18 mouse cellular contexts compared by ENCODE assay signal in genomic region chr14:121416626-121417319, GRCm38 (mm10). TPM values are rescaled to one million over a fixed set of nuclear protein-coding genes. Genes with fewer than 3 reads are reported as not detected.
A peak's percentile ranks its signal among the peaks of the same experiment; 100 is the strongest.
DNase-seq lines count a peak whose midpoint lies in the region; ATAC-seq and TF ChIP-seq lines count a peak whose summit lies in the region.
"Had no signal": no experiment of that assay in that cellular context is flagged by ENCODE, and none has a peak within 500 bp of the region (broad histone marks: within the 10 kb centered on the region; RNA-seq: fewer than 3 reads in every experiment).

No protein-coding gene starts in this region.

- peaks cover 2% of the 10 kb centered on the region; the same call in 1 of the 2 replicates for H3K4me1 ChIP-seq in G1E (ENCODE audit: insufficient read depth, low read depth, low read length)
- H3K4me1 ChIP-seq in midbrain, embryonic 14.5 days (ENCODE audit: control insufficient read depth, insufficient read depth, low read length), result no peaks in the 10 kb centered on the region
- no peaks in the 10 kb centered on the region for H3K4me1 ChIP-seq in limb, embryonic 10.5 days
- H3K4me1 ChIP-seq: embryonic facial prominence, embryonic 15.5 days; heart, embryonic 12.5 days; limb, embryonic 13.5 days; midbrain, embryonic 13.5 days had no signal

- no peak for TF ChIP-seq CTCF in G1E (IDR thresholded peaks at IDR 0.05; ENCODE audit: low read depth, low read length)

- H3K4me2 ChIP-seq in myocyte (ENCODE audit: low read depth), result peak overlapping the region; percentile 51
- H3K4me2 ChIP-seq in midbrain, embryonic 14.5 days (ENCODE audit: low read length), result no peak overlapping the region
- H3K4me2 ChIP-seq: embryonic facial prominence, embryonic 15.5 days; heart, embryonic 12.5 days; hindbrain, embryonic 14.5 days; kidney, embryonic 15.5 days; limb, embryonic 13.5 days; liver, embryonic 13.5 days; lung, embryonic 14.5 days; midbrain, embryonic 13.5 days had no signal

- no peak overlapping the region for H3K9ac ChIP-seq in midbrain, embryonic 14.5 days (replicated peaks; ENCODE audit: low read length)
- H3K9ac ChIP-seq: embryonic facial prominence, embryonic 15.5 days; heart, embryonic 12.5 days; hindbrain, embryonic 14.5 days; kidney, embryonic 15.5 days; limb, embryonic 13.5 days; liver, embryonic 13.5 days; lung, embryonic 14.5 days; midbrain, embryonic 13.5 days had no signal

- H3ac ChIP-seq in myocyte (ENCODE audit: control insufficient read depth, insufficient read length), result no peak overlapping the region

- H3K79me2 ChIP-seq in myocyte (ENCODE audit: control insufficient read depth, insufficient read depth), result no peaks in the 10 kb centered on the region

- no peak overlapping the region for H3K27ac ChIP-seq in midbrain, embryonic 14.5 days (replicated peaks; ENCODE audit: low read depth, low read length)
- H3K27ac ChIP-seq in limb, embryonic 10.5 days, result no peak overlapping the region
- H3K27ac ChIP-seq: embryonic facial prominence, embryonic 15.5 days; gastrocnemius, adult 2 months; hindbrain, embryonic 14.5 days; kidney, embryonic 15.5 days; limb, embryonic 13.5 days; liver, embryonic 13.5 days; midbrain, embryonic 13.5 days had no signal

- DNase-seq in A20 (ENCODE audit: low read depth, low spot score) (peak; percentile 24), G1E (ENCODE audit: low spot score) (no peak)
- no peak for DNase-seq in cerebellum, adult 8-10 months
- DNase-seq in midbrain, embryonic 14.5 days, result no peak
- no peak for DNase-seq in limb, embryonic 10.5 days (ENCODE audit: low spot score)
- DNase-seq: cerebellum, postnatal 14 days; liver, embryonic 13.5 days; thymus, postnatal 4 days had no signal

- 92% methylated on average over 10 of the region's 12 CpGs for WGBS in midbrain, embryonic 14.5 days
- WGBS in limb, embryonic 10.5 days, result 90% methylated on average over 11 of the region's 12 CpGs

- H3K9me3 ChIP-seq in G1E (replicated peaks), result peaks cover 2% of the 10 kb centered on the region; the same call in 1 of the 2 replicates
- H3K9me3 ChIP-seq in midbrain, embryonic 14.5 days (ENCODE audit: control insufficient read depth, low read length), result 0 out of 2 replicates have a peak, but pooled peaks cover 4% of the 10 kb centered on the region
- no peaks in the 10 kb centered on the region for H3K9me3 ChIP-seq in limb, embryonic 10.5 days (replicated peaks)
- H3K9me3 ChIP-seq: embryonic facial prominence, embryonic 15.5 days; kidney, embryonic 15.5 days; liver, embryonic 13.5 days; midbrain, embryonic 13.5 days had no signal

- H3K27me3 ChIP-seq in G1E (ENCODE audit: insufficient read depth, low read length) (peaks cover 13% of the 10 kb centered on the region), myocyte (ENCODE audit: control insufficient read depth, insufficient read depth, insufficient read length) (no peaks in the 10 kb centered on the region)
- no peaks in the 10 kb centered on the region for H3K27me3 ChIP-seq in midbrain, embryonic 14.5 days (ENCODE audit: control insufficient read depth, insufficient read depth, low read length)
- H3K27me3 ChIP-seq in limb, embryonic 10.5 days (ENCODE audit: low read depth, poor library complexity, severe bottlenecking), result no peaks in the 10 kb centered on the region
- H3K27me3 ChIP-seq: embryonic facial prominence, embryonic 15.5 days; heart, embryonic 12.5 days; kidney, embryonic 15.5 days; limb, embryonic 13.5 days; liver, embryonic 13.5 days; midbrain, embryonic 13.5 days had no signal

- ATAC-seq in G1E (ENCODE audit: extremely low read depth, insufficient number of reproducible peaks, low FRiP score, poor library complexity, severe bottlenecking), result 0 out of 2 replicates have a peak, but pooled peaks have one; percentile 42
- ATAC-seq in granulocyte monocyte progenitor cell, adult 5-6 weeks (replicated peaks; ENCODE audit: poor library complexity, severe bottlenecking), result peak; percentile 61
- ATAC-seq in midbrain, embryonic 14.5 days (ENCODE audit: low FRiP score, low TSS enrichment), result no peak
- ATAC-seq: midbrain, embryonic 13.5 days had no signal

- TF ChIP-seq POLR2A in myocyte (IDR thresholded peaks at IDR 0.05; ENCODE audit: insufficient read length, low read depth), result no peak

- no peaks in the 10 kb centered on the region for H3K36me3 ChIP-seq in G1E (replicated peaks)
- no peaks in the 10 kb centered on the region for H3K36me3 ChIP-seq in myocyte (ENCODE audit: control insufficient read depth, insufficient read depth)
- H3K36me3 ChIP-seq in midbrain, embryonic 14.5 days (ENCODE audit: control insufficient read depth, insufficient read depth, low read length), result no peaks in the 10 kb centered on the region
- H3K36me3 ChIP-seq in limb, embryonic 10.5 days, result no peaks in the 10 kb centered on the region
- H3K36me3 ChIP-seq: embryonic facial prominence, embryonic 15.5 days; heart, embryonic 12.5 days; kidney, embryonic 15.5 days; limb, embryonic 13.5 days; liver, embryonic 13.5 days; midbrain, embryonic 13.5 days had no signal

- H3K4me3 ChIP-seq in G1E (ENCODE audit: low read depth, low read length) (no peak overlapping the region), myocyte (no peak overlapping the region)
- H3K4me3 ChIP-seq in midbrain, embryonic 14.5 days (replicated peaks; ENCODE audit: low read depth, low read length), result no peak overlapping the region
- no peak overlapping the region for H3K4me3 ChIP-seq in limb, embryonic 10.5 days
- H3K4me3 ChIP-seq: embryonic facial prominence, embryonic 15.5 days; gastrocnemius, adult 2 months; heart, embryonic 12.5 days; kidney, embryonic 15.5 days; limb, embryonic 13.5 days; liver, embryonic 13.5 days; midbrain, embryonic 13.5 days had no signal

TF ChIP-seq in myocyte, 11 proteins besides CTCF, POLR2A, EP300 and RAD21:
- no peak for TF ChIP-seq MYOD1 (IDR thresholded peaks at IDR 0.05; ENCODE audit: control insufficient read depth in 1 of 3, insufficient read length in 2 of 3, low read depth in 2 of 3)
- no peak for TF ChIP-seq POLR2AphosphoS2 (IDR thresholded peaks at IDR 0.05; ENCODE audit: insufficient read length, low read depth)
- TF ChIP-seq TCF3 (IDR thresholded peaks at IDR 0.05; ENCODE audit: insufficient read length, low read depth), result no peak
- no peak for TF ChIP-seq CEBPB (IDR thresholded peaks at IDR 0.05; ENCODE audit: insufficient read depth, poor library complexity, severe bottlenecking)
- no peak for TF ChIP-seq MYOG (IDR thresholded peaks at IDR 0.05; ENCODE audit: control insufficient read depth in 1 of 3, insufficient read depth in 1 of 3, insufficient read length in 2 of 3, low read depth in 2 of 3)
- no peak for TF ChIP-seq TCF12 (IDR thresholded peaks at IDR 0.05; ENCODE audit: insufficient read depth, poor library complexity, severe bottlenecking)
- TF ChIP-seq USF1 (IDR thresholded peaks at IDR 0.05; ENCODE audit: low read depth), result no peak
- TF ChIP-seq REST (IDR thresholded peaks at IDR 0.05; ENCODE audit: insufficient read depth, insufficient read length), result no peak
- TF ChIP-seq E2F4 (IDR thresholded peaks at IDR 0.05; ENCODE audit: insufficient read depth), result no peak
- TF ChIP-seq SRF (IDR thresholded peaks at IDR 0.05; ENCODE audit: control insufficient read depth, insufficient read length, low read depth), result no peak
- no peak for TF ChIP-seq MAX (IDR thresholded peaks at IDR 0.05; ENCODE audit: low read depth)

RNA-seq across cellular contexts. Expression of gene Stk24, which starts 37.0 kb away (rescaled TPM):
- total RNA-seq in G1E (2014; fragmentation: Nextera tagmentation) (156 and 158 TPM in 2 replicates), G1E (2017) (83.2 and 92.9 TPM in 2 replicates)
- polyA plus RNA-seq in G1E (2012) (90.5 and 96.2 TPM in 2 replicates), myocyte (2012; fragmentation: generic; extraction: Trizol) (26.9 TPM)
- total RNA-seq in granulocyte monocyte progenitor cell, adult 5-6 weeks (2014; fragmentation: Nextera tagmentation), result 87.1 and 141 TPM in 2 replicates
- 63.5 and 70.6 TPM in 2 replicates for total RNA-seq in granulocyte monocyte progenitor cell, adult 5-6 weeks (2017)
- 17.2 and 23.3 TPM in 2 replicates for polyA plus RNA-seq in midbrain, embryonic 14.5 days (2014; fragmentation: Nextera tagmentation; extraction: Ambion mirVana)
- polyA plus RNA-seq in limb, embryonic 10.5 days (2016; fragmentation: Nextera tagmentation; extraction: Ambion mirVana), result 43.2 and 43.8 TPM in 2 replicates
